In the genomic region with DNA sequence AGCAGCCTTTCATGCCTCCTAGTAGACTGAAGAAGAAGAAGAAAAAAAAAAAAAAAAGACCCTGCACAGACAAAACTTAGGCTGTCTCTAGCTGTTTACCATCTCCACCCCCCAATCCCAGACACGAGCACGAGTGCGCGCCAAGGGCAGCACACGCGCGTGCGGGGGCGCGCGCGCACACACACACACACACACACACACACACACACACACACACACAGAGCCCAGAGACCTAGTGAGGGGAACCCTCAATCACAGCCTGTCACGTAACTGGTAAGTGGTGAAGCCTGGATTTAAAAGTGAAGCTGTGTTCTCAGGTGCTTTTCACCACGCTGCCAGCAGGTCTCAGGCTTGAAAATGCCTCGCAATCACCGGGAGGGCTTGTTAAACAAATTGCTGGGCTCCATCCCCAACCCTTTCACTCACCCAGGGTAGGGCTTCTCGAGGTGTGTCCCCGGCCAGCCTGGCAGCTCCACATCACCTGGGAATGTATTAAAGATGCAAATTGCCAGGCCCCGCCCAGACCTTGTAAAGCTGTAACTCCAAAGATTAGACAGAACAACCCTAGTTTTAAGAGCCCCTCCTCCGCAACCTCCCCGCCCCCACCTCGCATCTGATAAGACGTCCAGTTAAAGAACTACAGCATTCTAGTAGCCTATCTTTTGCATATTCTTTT, we compare ENCODE assay signal across 8 mouse cellular contexts. TPM values are rescaled to one million over a fixed set of nuclear protein-coding genes. Genes with fewer than 3 reads are reported as not detected.
DNase-seq lines count a peak whose midpoint lies in the region; ATAC-seq and TF ChIP-seq lines count a peak whose summit lies in the region.

No protein-coding gene starts in this region.

- peaks cover 48% of the 10 kb centered on the region for H3K4me1 ChIP-seq in embryonic facial prominence, embryonic 10.5 days
- H3K4me1 ChIP-seq in hindbrain, embryonic 14.5 days (replicated peaks; ENCODE audit: control insufficient read depth, insufficient read depth, low read length): peaks cover 27% of the 10 kb centered on the region
- H3K4me1 ChIP-seq in liver, adult 2 months (ENCODE audit: control insufficient read depth, insufficient read depth, low read length): peaks cover 17% of the 10 kb centered on the region
- peaks cover 11% of the 10 kb centered on the region for H3K4me1 ChIP-seq in thymus, adult 2 months (replicated peaks; ENCODE audit: control insufficient read depth, insufficient read depth, low read length)

- no peaks in the 10 kb centered on the region for H3K9me3 ChIP-seq in embryonic facial prominence, embryonic 10.5 days
- H3K9me3 ChIP-seq in hindbrain, embryonic 14.5 days (ENCODE audit: control insufficient read depth, low read length): no peaks in the 10 kb centered on the region

- peak overlapping the region; percentile 50; the same call in 1 of the 2 replicates for H3K9ac ChIP-seq in hindbrain, embryonic 14.5 days
- peak overlapping the region; percentile 76 for H3K9ac ChIP-seq in liver, adult 2 months (ENCODE audit: low read depth, low read length)

- H3K4me3 ChIP-seq in embryonic facial prominence, embryonic 10.5 days: peak overlapping the region; percentile 98
- H3K4me3 ChIP-seq in hindbrain, embryonic 14.5 days (replicated peaks; ENCODE audit: low read length): peak overlapping the region; percentile 30
- peak overlapping the region; percentile 56 for H3K4me3 ChIP-seq in liver, adult 2 months (ENCODE audit: insufficient read depth, low read depth, low read length)
- peak overlapping the region; percentile 29 for H3K4me3 ChIP-seq in thymus, adult 2 months (ENCODE audit: control insufficient read depth, insufficient read depth, low read length)

- H3K27ac ChIP-seq in embryonic facial prominence, embryonic 10.5 days (replicated peaks): no peak overlapping the region; the same call in 1 of the 2 replicates
- H3K27ac ChIP-seq in hindbrain, embryonic 14.5 days: no peak overlapping the region
- no peak overlapping the region; the same call in 1 of the 2 replicates for H3K27ac ChIP-seq in liver, adult 2 months (replicated peaks; ENCODE audit: insufficient read depth, low read depth, low read length)
- no peak overlapping the region for H3K27ac ChIP-seq in thymus, adult 2 months (ENCODE audit: control insufficient read depth, insufficient read depth, low read length)

- no peaks in the 10 kb centered on the region for H3K36me3 ChIP-seq in embryonic facial prominence, embryonic 10.5 days (replicated peaks)
- H3K36me3 ChIP-seq in hindbrain, embryonic 14.5 days (replicated peaks; ENCODE audit: control insufficient read depth, insufficient read depth): no peaks in the 10 kb centered on the region
- no peaks in the 10 kb centered on the region for H3K36me3 ChIP-seq in liver, adult 2 months (ENCODE audit: control insufficient read depth, insufficient read depth, low read length)
- H3K36me3 ChIP-seq in thymus, adult 2 months (ENCODE audit: control insufficient read depth, insufficient read depth, low read length): no peaks in the 10 kb centered on the region

- peak overlapping the region; percentile 77 for H3K4me2 ChIP-seq in hindbrain, embryonic 14.5 days (replicated peaks)

- peak; percentile 24; the same call in 1 of the 2 replicates for TF ChIP-seq CTCF in liver, adult 2 months (IDR thresholded peaks at IDR 0.05; ENCODE audit: low read depth, low read length)
- no peak for TF ChIP-seq CTCF in thymus, adult 2 months (IDR thresholded peaks at IDR 0.05; ENCODE audit: borderline replicate concordance, control insufficient read depth, extremely low read depth, insufficient read depth, low read length, poor library complexity)

- WGBS in embryonic facial prominence, embryonic 10.5 days: under 1% methylated on average over 23 of the region's 23 CpGs
- 2% methylated on average over 23 of the region's 23 CpGs for WGBS in hindbrain, embryonic 14.5 days
- 6% methylated on average over 23 of the region's 23 CpGs for WGBS in liver, adult 2 months
- WGBS in thymus, adult 2 months: 4% methylated on average over 23 of the region's 23 CpGs

- peaks cover 12% of the 10 kb centered on the region for H3K27me3 ChIP-seq in embryonic facial prominence, embryonic 10.5 days (replicated peaks; ENCODE audit: low read depth, poor library complexity, severe bottlenecking)
- peaks cover 10% of the 10 kb centered on the region; the same call in 1 of the 2 replicates for H3K27me3 ChIP-seq in hindbrain, embryonic 14.5 days (ENCODE audit: control insufficient read depth, insufficient read depth, low read length)
- H3K27me3 ChIP-seq in liver, adult 2 months (ENCODE audit: control insufficient read depth, insufficient read depth, low read length): no peaks in the 10 kb centered on the region
- no peaks in the 10 kb centered on the region for H3K27me3 ChIP-seq in thymus, adult 2 months (ENCODE audit: control insufficient read depth, insufficient read depth, low read length)

- peaks cover 16% of the 10 kb centered on the region for H3K79me2 ChIP-seq in liver, adult 2 months (ENCODE audit: control insufficient read depth, insufficient read depth, low read length)

- no peak for TF ChIP-seq POLR2A in liver, adult 2 months (IDR thresholded peaks at IDR 0.05; ENCODE audit: extremely low read depth, insufficient read depth, low read length)
- 0 out of 2 replicates have a peak, but pooled peaks have one; percentile 16 for TF ChIP-seq POLR2A in thymus, adult 2 months (IDR thresholded peaks at IDR 0.05; ENCODE audit: control insufficient read depth, extremely low read depth, insufficient read depth, low read length, poor library complexity)

- peak; percentile 46 to 77 for DNase-seq in adrenal gland, adult (ENCODE audit: inconsistent age in 2 of 2, low spot score in 1 of 2)
- no peak for DNase-seq in adrenal gland, adult 8-10 months
- peak; percentile 52 for DNase-seq in T-cell, adult 2 months (ENCODE audit: low spot score)
- DNase-seq in embryonic facial prominence, embryonic 10.5 days (ENCODE audit: low spot score): peak; percentile 60
- DNase-seq in hindbrain, embryonic 14.5 days (ENCODE audit: low spot score): no peak
- DNase-seq in liver, adult 2 months (ENCODE audit: extremely low read depth, low read depth, low spot score): peak; percentile 31
- DNase-seq in naive thymus-derived CD4-positive, alpha-beta T cell, adult 2 months (ENCODE audit: low read depth): peak; percentile 72
- peak; percentile 48 for DNase-seq in thymus, adult 2 months

- no peak for ATAC-seq in hindbrain, embryonic 14.5 days (ENCODE audit: low FRiP score)

RNA-seq across cellular contexts. Expression of a gene that starts 1.7 kb away (rescaled TPM):
- total RNA-seq in adrenal gland, adult 8-10 months (2022): 10 to 100 TPM; 26.8 to 34.1 (median 29.6) TPM
- polyA plus RNA-seq in embryonic facial prominence, embryonic 10.5 days (2016; fragmentation: Nextera tagmentation; extraction: Ambion mirVana): 20.4 and 21.6 TPM in 2 replicates
- 27.0 and 32.2 TPM in 2 replicates for polyA plus RNA-seq in hindbrain, embryonic 14.5 days (2014; fragmentation: Nextera tagmentation; extraction: Ambion mirVana)
- 11.1 and 15.2 TPM in 2 replicates for total RNA-seq in liver, adult 2 months (2014; rRNA removed)
- polyA plus RNA-seq in liver, adult 2 months (2012; rRNA removed): 6.0 and 7.4 TPM in 2 replicates
- 19.8 and 21.1 TPM in 2 replicates for polyA plus RNA-seq in thymus, adult 2 months (2012; rRNA removed)

Comparison
In these comparisons a context has a peak if more than half of its experiments do, and no peak if none do; other contexts are left out.
1. DNase-seq: peak in adrenal gland, adult (2 of 2), T-cell, adult 2 months (single experiment), embryonic facial prominence, embryonic 10.5 days (single experiment), liver, adult 2 months (single experiment), naive thymus-derived CD4-positive, alpha-beta T cell, adult 2 months (single experiment) and thymus, adult 2 months (single experiment); none in adrenal gland, adult 8-10 months (single experiment) and hindbrain, embryonic 14.5 days (single experiment).
2. H3K4me3 ChIP-seq: peak in every context shown above with its lines; median percentile 98 in embryonic facial prominence, embryonic 10.5 days; 56 in liver, adult 2 months; 30 in hindbrain, embryonic 14.5 days; 29 in thymus, adult 2 months.